Mouse (Mus musculus): Measurements from ENCODE around the gene Gm45261.

The Gm45261 gene

GRCm38 (mm10) chr1:80410229-80410973 is 50.8 kb downstream of the Gm45261 start:
- no peak for DNase-seq (ENCODE audit: low read depth, low spot score)

GRCm38 (mm10) chr1:80409467-80410105 is 51.7 kb downstream of the Gm45261 start:
- no peak for DNase-seq (ENCODE audit: low read depth, low spot score)

GRCm38 (mm10) chr1:80408586-80408985 is 52.7 kb downstream of the Gm45261 start:
- DNase-seq (ENCODE audit: low read depth, low spot score) = peak; percentile 77

- no peak for DNase-seq (ENCODE audit: low read depth, low spot score)
Observed at GRCm38 (mm10) chr1:80404196-80404595, 57.1 kb downstream of the Gm45261 start.

- DNase-seq (ENCODE audit: low read depth, low spot score) = no peak
Observed at GRCm38 (mm10) chr1:80403366-80403893, 57.8 kb downstream of the Gm45261 start.

GRCm38 (mm10) chr1:80401961-80402360 is 59.3 kb downstream of the Gm45261 start:
- no peak for DNase-seq (ENCODE audit: low read depth, low spot score)
